Mouse (Mus musculus) liver, postnatal 0 days (tissue): ENCODE measurements around the gene Gm10181. TPM values are rescaled to one million over a fixed set of nuclear protein-coding genes. Genes with fewer than 3 reads are reported as not detected.

Source experiments
- ATAC-seq: fragments of 200-750 bp; cut with Nextera tagmentation; 2 replicates; pipeline ENCODE4 v1.8.0; 2017; ENCODE audit warnings: mild to moderate bottlenecking, moderate library complexity
- DNase-seq: peaks from one replicate; pipeline ENCODE4 v3.0.0-alpha.2; 2016
- H3K27ac ChIP-seq: fragments of 300-500 bp; sonication (generic); 2 replicates; pipeline ENCODE4 v1.5.1; 2014; ENCODE audit warnings: antibody characterized with exemption, moderate library complexity, mild to moderate bottlenecking, low read depth
- H3K27me3 ChIP-seq: fragments of 300-500 bp; sonication (generic); 2 replicates; pipeline ENCODE4 v1.6.1; 2014; ENCODE audit warnings: low read length, control low read depth, mixed read lengths; ENCODE audit not compliant: insufficient read depth
- H3K36me3 ChIP-seq: fragments of 300-500 bp; sonication (generic); replicated peaks from 2 replicates; pipeline ENCODE4 v1.6.1; 2014; ENCODE audit warnings: mild to moderate bottlenecking, control low read depth, low read length, moderate library complexity, mixed read lengths; ENCODE audit not compliant: insufficient read depth
- H3K4me1 ChIP-seq: fragments of 300-500 bp; sonication (generic); 2 replicates; pipeline ENCODE4 v1.6.1; 2014; ENCODE audit warnings: antibody characterized with exemption, mild to moderate bottlenecking, control low read depth; ENCODE audit not compliant: insufficient read depth
- H3K4me2 ChIP-seq: fragments of 300-500 bp; sonication (generic); 2 replicates; pipeline ENCODE4 v1.6.1; 2014; ENCODE audit warnings: low read depth, mild to moderate bottlenecking, low read length, moderate library complexity, mixed read lengths
- H3K4me3 ChIP-seq: fragments of 300-500 bp; sonication (generic); 2 replicates; pipeline ENCODE4 v1.5.1; 2014; ENCODE audit warnings: low read depth, low read length
- H3K9ac ChIP-seq: fragments of 300-500 bp; sonication (generic); replicated peaks from 2 replicates; pipeline ENCODE4 v1.6.1; 2014; ENCODE audit warnings: mild to moderate bottlenecking, moderate library complexity
- H3K9me3 ChIP-seq: fragments of 300-500 bp; sonication (generic); 2 replicates; pipeline ENCODE4 v1.6.1; 2016; ENCODE audit warnings: mild to moderate bottlenecking, control low read depth, low read length, mixed read lengths
- CTCF ChIP-seq: sonication (generic); IDR thresholded peaks from 2 replicates; pipeline ENCODE4 v1.5.1; 2016; ENCODE audit warnings: antibody characterized with exemption, low read depth
- EP300 ChIP-seq: IDR thresholded peaks from 2 replicates; pipeline ENCODE4 v1.6.1; 2016; ENCODE audit warnings: antibody characterized with exemption, low read depth, mild to moderate bottlenecking
- WGBS: fragments of 180-500 bp; shearing (Covaris S2); extraction: QIAGEN DNeasy Blood & Tissue Kit; methylation state at CpG from one replicate; pipeline ENCODE4 v1.1.7; 2014; ENCODE audit not compliant: insufficient replicate concordance; 5-methylcytosine and 5-hydroxymethylcytosine counted together
- polyA plus RNA-seq: library from polyadenylated mRNA; unstranded; fragments of >200 nt; fragmentation: Nextera tagmentation; extraction: Ambion mirVana; gene quantifications from 2 replicates; pipeline ENCODE4 v1.2.1, GENCODE M21; 2015

The Gm10181 gene
- not detected in 2 replicates for polyA plus RNA-seq

DNA sequence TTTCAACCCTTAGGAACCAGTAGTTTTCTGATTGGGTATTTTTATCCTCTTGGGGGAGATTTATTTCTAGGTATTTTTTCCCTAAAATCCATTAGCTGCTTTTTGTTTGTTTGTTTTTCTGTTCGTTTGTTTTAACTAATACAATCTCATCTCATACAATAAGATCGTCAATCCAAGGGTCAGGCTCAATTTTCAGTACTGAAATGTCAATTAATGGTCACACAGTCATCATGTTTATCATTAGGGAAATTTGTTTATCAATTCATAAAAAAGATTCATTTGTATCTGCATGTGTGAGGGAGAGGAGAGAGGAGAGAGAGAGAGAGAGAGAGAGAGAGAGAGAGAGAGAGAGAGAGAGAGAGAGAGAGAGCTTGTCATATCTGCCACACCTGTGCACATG lies at the start of gene Gm10181:
TSS of gene Gm10181 (plus strand) at position 301 of the 400 bp plus-strand sequence.
- TF ChIP-seq CTCF (no peak), EP300 (no peak)
- Histone ChIP-seq H3K9ac (no peak within 1 kb of the TSS), H3K4me3 (no peak within 1 kb of the TSS), H3K4me2 (no peak within 1 kb of the TSS), H3K9me3 (no peaks in the 10 kb centered on the region), H3K27ac (no peak within 1 kb of the TSS), H3K4me1 (no peaks in the 10 kb centered on the region), H3K27me3 (no peaks in the 10 kb centered on the region), H3K36me3 (no peaks in the 10 kb centered on the region)
- 67% methylated on average over 2 of the region's 2 CpGs for WGBS
- no peak for DNase-seq
- no peak for ATAC-seq

DNA sequence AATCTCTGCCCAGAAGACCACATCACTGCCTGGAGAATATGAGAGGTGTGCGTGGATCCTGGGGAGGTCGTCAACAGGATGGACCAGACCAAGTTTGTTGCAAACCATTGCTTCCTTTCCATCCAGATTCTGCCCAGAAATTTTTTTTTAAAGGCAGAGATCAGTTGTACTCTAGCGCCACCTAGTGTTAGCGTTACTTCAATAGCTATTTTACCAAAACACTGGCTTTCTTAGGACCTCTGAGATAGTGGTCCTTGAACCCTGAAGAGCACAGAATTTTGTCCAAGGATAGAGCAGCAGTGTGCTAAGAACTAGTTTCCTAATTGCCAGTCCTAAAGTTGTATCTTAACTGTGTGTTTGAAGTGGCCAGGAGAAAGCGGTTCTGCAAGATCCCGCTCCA lies 47.6 kb upstream of the Gm10181 start:
- Histone ChIP-seq H3K9ac (no peak overlapping the region), H3K4me2 (no peak overlapping the region), H3K4me1 (no peaks in the 10 kb centered on the region), H3K4me3 (no peak overlapping the region), H3K27ac (no peak overlapping the region), H3K9me3 (no peaks in the 10 kb centered on the region), H3K36me3 (no peaks in the 10 kb centered on the region), H3K27me3 (no peaks in the 10 kb centered on the region)
- WGBS: 21% methylated on average over 6 of the region's 6 CpGs
- TF ChIP-seq CTCF (peak; percentile 81), EP300 (no peak)
- peak; percentile 25 for DNase-seq
- no peak for ATAC-seq

DNA sequence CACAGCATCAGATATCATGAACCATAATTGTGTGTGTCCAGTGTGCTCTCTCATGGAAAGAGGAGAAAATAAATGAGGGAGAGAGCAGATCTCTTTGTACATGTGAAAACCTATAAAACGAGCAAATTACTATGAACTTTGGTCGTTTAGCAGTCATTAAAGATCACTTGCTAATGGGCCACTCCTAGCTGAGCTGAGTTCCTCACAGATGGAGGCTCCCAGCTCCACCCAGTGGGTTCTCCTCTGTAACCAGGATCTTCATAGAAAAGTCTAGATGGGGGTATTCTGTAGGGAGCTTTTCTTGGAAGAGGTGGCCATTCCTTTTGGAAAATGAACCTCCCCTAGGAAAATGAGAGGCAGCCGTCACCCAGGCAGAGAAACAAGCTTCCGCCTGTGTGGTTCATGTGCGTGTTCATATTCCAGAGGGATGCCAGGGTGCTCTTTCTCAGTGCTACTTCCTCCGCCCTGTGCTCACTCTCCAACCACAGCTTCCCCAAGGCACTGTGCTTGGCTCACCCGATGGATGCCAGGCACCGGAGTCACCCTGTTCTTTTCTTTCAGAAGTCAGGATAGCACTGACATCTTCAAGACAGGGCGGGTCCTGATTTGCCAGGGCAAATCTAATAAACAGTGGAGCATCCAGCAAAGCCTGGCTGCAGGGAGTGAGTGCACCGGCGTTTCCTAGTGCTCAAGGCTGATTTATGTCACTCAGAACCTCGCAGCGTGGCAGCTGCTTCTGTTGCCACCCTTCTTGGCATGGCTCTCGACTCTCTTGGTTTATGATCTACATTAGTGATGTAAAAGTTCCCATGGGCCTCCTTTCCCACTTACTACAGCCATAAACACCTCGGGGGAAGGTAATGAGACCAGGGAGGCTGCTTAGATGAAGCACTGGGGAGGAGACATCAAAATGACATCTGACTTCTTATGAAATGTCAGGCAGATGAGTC lies 46.8 kb upstream of the Gm10181 start:
- DNase-seq: no peak
- no peak for ATAC-seq
- Histone ChIP-seq H3K27me3 (no peaks in the 10 kb centered on the region), H3K4me3 (no peak overlapping the region), H3K4me1 (no peaks in the 10 kb centered on the region), H3K36me3 (no peaks in the 10 kb centered on the region), H3K4me2 (no peak overlapping the region), H3K27ac (no peak overlapping the region), H3K9ac (no peak overlapping the region), H3K9me3 (no peaks in the 10 kb centered on the region)
- TF ChIP-seq CTCF (no peak), EP300 (no peak)
- WGBS: 58% methylated on average over 15 of the region's 15 CpGs

DNA sequence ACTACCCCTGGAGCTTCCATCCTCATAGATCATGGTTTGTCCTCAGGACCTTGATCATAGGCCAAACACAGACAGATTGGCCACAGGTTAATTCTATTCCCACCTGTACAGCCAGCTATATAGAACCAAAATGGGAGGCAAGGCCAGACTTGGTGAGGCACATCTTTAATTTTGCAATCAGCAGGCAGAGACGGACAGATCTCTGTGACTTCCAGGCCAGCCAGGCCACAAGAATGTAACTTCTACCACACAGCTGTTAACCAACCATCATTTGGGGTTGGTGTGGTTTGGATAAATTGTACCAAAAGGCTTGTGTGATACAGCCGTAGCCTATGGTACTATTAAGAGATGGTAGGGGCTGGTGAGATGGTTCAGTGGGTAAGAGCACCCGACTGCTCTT lies 44.9 kb upstream of the Gm10181 start:
- WGBS: 68% methylated on average over 3 of the region's 3 CpGs
- Histone ChIP-seq H3K9ac (no peak overlapping the region), H3K27me3 (no peaks in the 10 kb centered on the region), H3K4me2 (no peak overlapping the region), H3K27ac (no peak overlapping the region), H3K36me3 (no peaks in the 10 kb centered on the region), H3K4me1 (no peaks in the 10 kb centered on the region), H3K9me3 (no peaks in the 10 kb centered on the region), H3K4me3 (no peak overlapping the region)
- no peak for ATAC-seq
- DNase-seq: no peak
- TF ChIP-seq EP300: no peak
- no peak for TF ChIP-seq CTCF

DNA sequence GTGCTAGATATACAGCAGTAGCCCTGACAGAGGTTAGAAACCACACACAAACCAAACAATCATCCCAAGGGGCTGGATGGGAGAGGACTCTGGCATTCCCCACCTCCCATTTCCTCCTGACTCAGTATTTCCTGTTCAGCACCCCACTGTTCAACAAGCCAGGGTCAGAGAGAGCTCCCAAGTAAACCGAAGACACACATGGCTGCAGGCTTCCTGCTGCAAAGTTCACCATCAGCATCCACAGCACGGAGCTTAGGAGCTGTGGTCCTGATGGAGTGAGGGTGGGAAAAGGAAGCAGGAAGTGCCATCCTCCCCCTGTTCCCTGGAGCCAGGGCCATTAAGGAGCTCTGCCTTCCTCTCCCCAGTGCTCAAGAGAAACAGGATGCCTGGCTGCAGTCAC lies 40.9 kb upstream of the Gm10181 start:
- H3K27ac ChIP-seq: 0 out of 2 replicates have a peak overlapping the region, but pooled peaks have one; percentile 3
- H3K27me3 ChIP-seq: no peaks in the 10 kb centered on the region
- no peak overlapping the region for H3K9ac ChIP-seq
- no peak for DNase-seq
- WGBS: 26% methylated on average over 2 of the region's 2 CpGs
- no peaks in the 10 kb centered on the region for H3K9me3 ChIP-seq
- H3K4me2 ChIP-seq: peak overlapping the region; percentile 2; the same call in 1 of the 2 replicates
- no peaks in the 10 kb centered on the region for H3K4me1 ChIP-seq
- no peak overlapping the region for H3K4me3 ChIP-seq
- no peak for ATAC-seq
- TF ChIP-seq EP300 (no peak), CTCF (no peak)
- H3K36me3 ChIP-seq: no peaks in the 10 kb centered on the region

DNA sequence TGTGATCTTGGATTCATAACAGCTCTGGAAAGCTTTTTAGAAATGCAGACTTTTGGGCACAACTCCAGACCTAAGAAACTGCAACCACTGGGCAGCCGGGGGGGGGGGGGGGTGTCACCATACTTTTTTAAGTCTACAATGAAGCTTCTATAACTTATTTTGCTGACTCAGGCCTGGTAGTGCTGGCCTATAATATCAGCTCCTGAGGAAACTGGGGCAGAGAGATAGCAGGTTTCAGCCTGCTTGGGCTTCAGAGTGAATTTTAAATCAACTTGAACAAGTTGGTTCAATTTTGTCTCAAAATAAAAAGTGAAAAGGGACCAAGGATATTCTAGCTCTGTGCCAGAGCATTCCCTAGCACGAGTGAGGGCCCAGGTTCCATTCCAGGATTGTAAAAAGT lies 40.3 kb upstream of the Gm10181 start:
- TF ChIP-seq CTCF (no peak), EP300 (no peak)
- Histone ChIP-seq H3K36me3 (no peaks in the 10 kb centered on the region), H3K9ac (no peak overlapping the region), H3K4me1 (no peaks in the 10 kb centered on the region), H3K27me3 (no peaks in the 10 kb centered on the region), H3K27ac (no peak overlapping the region), H3K4me2 (peak overlapping the region; percentile 2; the same call in 1 of the 2 replicates), H3K4me3 (no peak overlapping the region), H3K9me3 (no peaks in the 10 kb centered on the region)
- 52% methylated on average over 2 of the region's 2 CpGs for WGBS
- DNase-seq (no peak), ATAC-seq (no peak)
